Mouse (Mus musculus): ENCODE results near the gene Lrig3. TPM values are rescaled to one million over a fixed set of nuclear protein-coding genes. Genes with fewer than 3 reads are reported as not detected.
A peak's percentile ranks its signal among the peaks of the same experiment; 100 is the strongest.

Lrig3 gene
- polyA plus RNA-seq, 1 experiment from 2014 or later: 84.4 TPM

- Histone ChIP-seq H3K36me3 (no peaks in the 10 kb centered on the region), H3K4me3 (replicated peaks) (no peak overlapping the region), H3K9me3 (no peaks in the 10 kb centered on the region), H3K27me3 (peaks cover 5% of the 10 kb centered on the region; the same call in 1 of the 2 replicates), H3K4me1 (replicated peaks) (peaks cover 62% of the 10 kb centered on the region), H3K4me2 (no peak overlapping the region), H3K9ac (replicated peaks) (no peak overlapping the region), H3K27ac (no peak overlapping the region)
- no peak for ATAC-seq (ENCODE audit: insufficient number of reproducible peaks, insufficient read depth, low FRiP score, low TSS enrichment, low read depth)
- 72% methylated on average over 11 of the region's 11 CpGs for WGBS
These were observed 25.5 kb upstream of the Lrig3 start for GRCm38 (mm10) chr10:125940316-125941059.

GRCm38 (mm10) chr10:125943098-125943497 lies 22.9 kb upstream of the Lrig3 start:
- peaks cover 5% of the 10 kb centered on the region; the same call in 1 of the 2 replicates for H3K27me3 ChIP-seq
- no peak overlapping the region; the same call in 1 of the 2 replicates for H3K4me2 ChIP-seq
- H3K27ac ChIP-seq: no peak overlapping the region
- H3K36me3 ChIP-seq: no peaks in the 10 kb centered on the region
- 27% methylated on average over 5 of the region's 5 CpGs for WGBS
- no peak for ATAC-seq (ENCODE audit: insufficient number of reproducible peaks, insufficient read depth, low FRiP score, low TSS enrichment, low read depth)
- no peaks in the 10 kb centered on the region for H3K9me3 ChIP-seq
- H3K9ac ChIP-seq (replicated peaks): no peak overlapping the region
- peaks cover 59% of the 10 kb centered on the region for H3K4me1 ChIP-seq (replicated peaks)
- H3K4me3 ChIP-seq (replicated peaks): no peak overlapping the region

- 49% methylated on average over 11 of the region's 11 CpGs for WGBS
- no peak for ATAC-seq (ENCODE audit: insufficient number of reproducible peaks, insufficient read depth, low FRiP score, low TSS enrichment, low read depth)
- Histone ChIP-seq H3K9me3 (no peaks in the 10 kb centered on the region), H3K4me2 (no peak overlapping the region), H3K9ac (replicated peaks) (no peak overlapping the region), H3K4me3 (replicated peaks) (no peak overlapping the region), H3K4me1 (replicated peaks) (peaks cover 65% of the 10 kb centered on the region), H3K27ac (no peak overlapping the region), H3K36me3 (no peaks in the 10 kb centered on the region), H3K27me3 (peaks cover 5% of the 10 kb centered on the region; the same call in 1 of the 2 replicates)
These were observed 21.0 kb upstream of the Lrig3 start for GRCm38 (mm10) chr10:125944762-125945504.

GRCm38 (mm10) chr10:125948842-125949474 lies 17.0 kb upstream of the Lrig3 start:
- Histone ChIP-seq H3K9me3 (no peaks in the 10 kb centered on the region), H3K27ac (no peak overlapping the region; the same call in 1 of the 2 replicates), H3K4me3 (replicated peaks) (0 out of 2 replicates have a peak overlapping the region, but pooled peaks have one; percentile 3), H3K9ac (replicated peaks) (no peak overlapping the region), H3K36me3 (no peaks in the 10 kb centered on the region), H3K4me2 (peak overlapping the region; percentile 46), H3K4me1 (replicated peaks) (peaks cover 44% of the 10 kb centered on the region), H3K27me3 (peaks cover 5% of the 10 kb centered on the region; the same call in 1 of the 2 replicates)
- WGBS: 28% methylated on average over 15 of the region's 15 CpGs
- ATAC-seq (ENCODE audit: insufficient number of reproducible peaks, insufficient read depth, low FRiP score, low TSS enrichment, low read depth): no peak; the same call in 1 of the 2 replicates

GRCm38 (mm10) chr10:125951633-125952032 lies 14.3 kb upstream of the Lrig3 start:
- H3K4me2 ChIP-seq: no peak overlapping the region
- no peak overlapping the region for H3K27ac ChIP-seq
- no peaks in the 10 kb centered on the region for H3K9me3 ChIP-seq
- 67% methylated on average over 5 of the region's 5 CpGs for WGBS
- no peak for ATAC-seq (ENCODE audit: insufficient number of reproducible peaks, insufficient read depth, low FRiP score, low TSS enrichment, low read depth)
- H3K4me1 ChIP-seq (replicated peaks): peaks cover 45% of the 10 kb centered on the region
- no peaks in the 10 kb centered on the region for H3K27me3 ChIP-seq
- H3K9ac ChIP-seq (replicated peaks): no peak overlapping the region
- H3K4me3 ChIP-seq (replicated peaks): no peak overlapping the region
- H3K36me3 ChIP-seq: no peaks in the 10 kb centered on the region

- Histone ChIP-seq H3K4me2 (no peak overlapping the region), H3K4me3 (replicated peaks) (no peak overlapping the region), H3K4me1 (replicated peaks) (peaks cover 43% of the 10 kb centered on the region), H3K27ac (peak overlapping the region; percentile 42), H3K27me3 (no peaks in the 10 kb centered on the region; the same call in 1 of the 2 replicates), H3K36me3 (no peaks in the 10 kb centered on the region), H3K9me3 (no peaks in the 10 kb centered on the region), H3K9ac (replicated peaks) (no peak overlapping the region)
- WGBS: 46% methylated on average over 7 of the region's 7 CpGs
- no peak for ATAC-seq (ENCODE audit: insufficient number of reproducible peaks, insufficient read depth, low FRiP score, low TSS enrichment, low read depth)
These were observed 11.6 kb upstream of the Lrig3 start for GRCm38 (mm10) chr10:125954343-125954742.

GRCm38 (mm10) chr10:125954747-125955530 lies 11.0 kb upstream of the Lrig3 start:
- peaks cover 39% of the 10 kb centered on the region for H3K4me1 ChIP-seq (replicated peaks)
- no peaks in the 10 kb centered on the region; the same call in 1 of the 2 replicates for H3K27me3 ChIP-seq
- H3K4me2 ChIP-seq: no peak overlapping the region
- no peak overlapping the region for H3K9ac ChIP-seq (replicated peaks)
- peak overlapping the region; percentile 42 for H3K27ac ChIP-seq
- ATAC-seq (ENCODE audit: insufficient number of reproducible peaks, insufficient read depth, low FRiP score, low TSS enrichment, low read depth): peak; percentile 85; the same call in 1 of the 2 replicates
- no peaks in the 10 kb centered on the region for H3K36me3 ChIP-seq
- H3K9me3 ChIP-seq: no peaks in the 10 kb centered on the region
- 42% methylated on average over 12 of the region's 12 CpGs for WGBS
- no peak overlapping the region for H3K4me3 ChIP-seq (replicated peaks)

- H3K4me3 ChIP-seq (replicated peaks): no peak overlapping the region
- H3K9me3 ChIP-seq: no peaks in the 10 kb centered on the region
- H3K27ac ChIP-seq: no peak overlapping the region
- H3K27me3 ChIP-seq: no peaks in the 10 kb centered on the region; the same call in 1 of the 2 replicates
- H3K9ac ChIP-seq (replicated peaks): no peak overlapping the region
- WGBS: 77% methylated on average over 9 of the region's 9 CpGs
- no peak for ATAC-seq (ENCODE audit: insufficient number of reproducible peaks, insufficient read depth, low FRiP score, low TSS enrichment, low read depth)
- H3K4me1 ChIP-seq (replicated peaks): peaks cover 22% of the 10 kb centered on the region
- no peaks in the 10 kb centered on the region for H3K36me3 ChIP-seq
- H3K4me2 ChIP-seq: no peak overlapping the region
These were observed 4.4 kb upstream of the Lrig3 start for GRCm38 (mm10) chr10:125961411-125962107.

GRCm38 (mm10) chr10:125964709-125965108 lies 1.3 kb upstream of the Lrig3 start:
- no peak overlapping the region; the same call in 1 of the 2 replicates for H3K4me2 ChIP-seq
- WGBS: 79% methylated on average over 3 of the region's 3 CpGs
- H3K4me1 ChIP-seq (replicated peaks): peaks cover 10% of the 10 kb centered on the region
- no peaks in the 10 kb centered on the region for H3K9me3 ChIP-seq
- no peaks in the 10 kb centered on the region for H3K36me3 ChIP-seq
- H3K27ac ChIP-seq: no peak overlapping the region
- no peaks in the 10 kb centered on the region for H3K27me3 ChIP-seq
- no peak for ATAC-seq (ENCODE audit: insufficient number of reproducible peaks, insufficient read depth, low FRiP score, low TSS enrichment, low read depth)
- H3K9ac ChIP-seq (replicated peaks): no peak overlapping the region
- no peak overlapping the region for H3K4me3 ChIP-seq (replicated peaks)

Data from limb, embryonic 12.5 days (tissue).